Mouse (Mus musculus) fibroblast of lung, adult 2 months (primary cell): ENCODE measurements around the gene Lrrfip1.

ENCODE experiments used
- DNase-seq: peaks from one replicate; pipeline ENCODE4 v3.0.0-alpha.2; 2011; ENCODE audit warnings: low read depth

The Lrrfip1 gene

DNA sequence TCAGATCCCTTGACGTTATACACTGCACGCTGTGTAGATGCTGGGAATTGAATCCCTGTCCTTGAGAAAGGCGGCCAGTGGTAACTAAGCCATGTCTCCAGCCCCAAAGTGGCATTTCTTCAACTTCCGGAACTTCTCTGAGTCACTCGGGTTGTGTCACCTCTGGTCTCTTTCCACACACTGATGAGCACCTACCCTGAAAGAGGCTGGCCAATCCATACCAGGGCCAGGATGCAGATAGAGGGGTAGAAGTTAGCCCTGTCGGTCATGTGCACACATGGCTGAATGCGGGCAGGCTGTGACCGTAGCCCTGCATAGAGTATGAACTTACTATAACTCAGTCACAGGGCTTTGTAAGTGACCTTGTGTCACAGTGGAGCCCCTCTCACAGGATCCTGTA lies 57.9 kb downstream of the Lrrfip1 start:
- DNase-seq = no peak

DNA sequence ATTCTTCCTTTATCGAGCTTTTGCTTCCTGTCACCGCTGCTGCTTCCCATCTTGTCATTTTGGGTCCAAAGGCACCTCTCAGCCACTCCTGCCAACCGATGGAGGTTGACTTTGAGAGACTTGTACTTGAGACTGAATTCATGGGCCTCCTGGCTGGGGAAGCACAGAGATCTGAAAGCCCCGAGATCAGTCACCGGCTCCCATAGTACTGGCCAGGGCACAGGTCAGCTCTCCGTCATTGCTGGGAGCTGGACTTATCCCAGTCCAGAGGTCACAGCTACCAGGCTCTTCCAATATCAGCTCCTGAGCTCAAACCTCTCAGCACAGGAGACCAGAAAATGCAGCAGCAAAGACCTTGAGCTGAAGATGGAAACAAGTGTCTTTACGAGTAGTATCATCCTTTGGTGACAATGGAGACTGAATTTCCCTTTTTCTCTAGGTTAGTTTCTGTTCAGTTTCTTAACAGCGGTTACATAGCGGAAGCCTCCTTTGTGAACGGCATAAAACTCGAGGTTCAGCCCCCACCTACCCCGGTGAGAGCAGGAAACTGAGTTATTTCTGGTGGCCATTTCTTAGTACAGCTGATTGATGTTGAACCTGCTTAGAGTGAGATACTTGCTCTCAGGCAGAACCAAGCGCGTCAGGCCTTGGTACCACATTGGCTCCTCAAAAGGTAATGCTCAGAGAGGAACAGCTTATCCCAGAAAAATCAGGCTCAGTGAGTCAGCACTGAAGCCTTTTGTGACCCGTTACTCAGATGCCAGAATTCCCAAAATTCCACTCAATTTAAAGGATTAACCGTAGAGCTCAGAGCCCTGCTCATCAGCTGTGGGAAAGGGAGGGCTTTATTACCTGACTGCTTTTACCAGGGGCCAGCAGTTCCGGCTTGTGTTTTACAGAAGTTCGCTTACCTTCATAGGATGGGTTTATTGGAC lies 59.0 kb downstream of the Lrrfip1 start:
- DNase-seq = no peak

- no peak for DNase-seq
Observed at GRCm38 (mm10) chr1:91058251-91058650, 59.7 kb downstream of the Lrrfip1 start.

DNA sequence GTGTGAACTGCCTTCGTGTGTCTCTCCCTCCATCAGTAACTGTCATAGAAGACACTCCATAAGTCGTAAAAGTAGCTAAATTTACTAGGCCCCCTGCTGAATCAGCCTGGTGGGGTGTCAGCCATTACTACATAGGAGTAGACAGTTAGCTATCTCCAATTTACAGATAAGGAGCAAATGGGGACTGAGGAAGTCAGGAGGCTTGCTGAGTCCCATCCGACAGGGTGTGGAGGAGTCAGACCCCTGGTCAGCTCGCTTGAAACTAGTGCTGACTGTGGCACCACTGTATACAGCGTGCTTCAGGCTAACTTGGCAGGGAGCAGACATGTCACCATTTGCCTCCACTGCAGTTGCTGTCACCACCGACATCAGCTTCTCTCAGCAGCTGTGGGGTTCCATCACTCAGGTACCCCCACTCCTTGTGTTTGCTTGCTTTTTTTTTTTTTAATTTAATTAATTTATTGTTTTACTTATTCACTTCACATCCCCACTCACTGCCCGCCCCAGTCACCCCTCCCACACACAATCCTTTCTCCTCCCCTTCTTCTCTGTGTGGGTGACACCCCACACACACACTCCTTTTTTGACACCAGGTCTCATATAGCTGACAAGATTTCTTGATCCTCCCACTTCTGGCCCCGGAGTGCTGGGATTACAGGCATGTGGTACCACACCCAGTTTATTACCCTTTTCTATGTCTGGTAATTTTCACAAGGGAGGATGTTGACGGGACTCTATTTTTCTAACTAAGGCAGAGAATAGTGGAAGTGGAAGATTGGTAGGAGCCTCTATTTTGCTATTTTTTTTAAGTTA lies 61.5 kb downstream of the Lrrfip1 start:
- no peak for DNase-seq

- no peak for DNase-seq
Observed at GRCm38 (mm10) chr1:91061105-91061504, 62.6 kb downstream of the Lrrfip1 start.

DNA sequence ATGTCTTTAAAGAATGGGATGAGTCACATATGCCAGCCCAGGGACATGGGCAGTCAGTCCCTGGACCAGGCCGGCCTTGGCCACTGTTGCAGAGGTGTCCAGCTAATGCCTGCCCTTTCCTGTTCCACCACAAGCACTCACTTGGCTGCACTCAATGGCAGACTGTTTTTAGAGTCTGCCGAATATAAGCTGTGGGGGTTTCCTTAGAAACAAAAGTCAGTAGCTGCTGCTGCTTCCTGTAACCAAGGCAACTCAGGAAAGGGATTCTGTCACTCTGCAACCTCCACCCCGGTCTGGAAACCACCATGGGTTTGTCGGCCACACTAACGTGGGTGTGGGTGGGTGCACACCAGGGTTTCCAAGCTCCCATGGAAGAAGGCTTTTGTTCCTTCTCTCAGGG lies 63.8 kb downstream of the Lrrfip1 start:
- no peak for DNase-seq

DNA sequence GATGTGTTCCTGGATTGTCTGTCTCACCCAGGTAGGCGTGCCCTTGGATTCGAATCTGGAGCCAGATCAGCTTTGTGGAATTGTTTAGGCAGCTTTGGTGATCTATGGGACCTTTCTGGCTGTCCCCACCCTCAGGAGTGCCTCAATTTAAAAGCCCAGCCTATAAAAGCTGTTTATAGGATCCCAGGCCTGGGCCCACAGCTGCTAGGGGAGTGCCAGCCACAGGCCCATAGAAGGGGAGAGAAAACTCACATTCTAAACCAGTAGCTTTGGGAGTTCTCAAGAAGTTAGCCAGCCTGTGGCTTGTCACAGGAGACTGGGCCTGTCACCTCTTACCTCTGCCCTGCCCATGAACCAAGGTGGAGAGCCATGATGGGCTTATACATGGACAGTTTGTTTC lies 65.5 kb downstream of the Lrrfip1 start:
- no peak for DNase-seq

- peak; percentile 72 for DNase-seq
Observed at GRCm38 (mm10) chr1:91064903-91065525, 66.5 kb downstream of the Lrrfip1 start.

DNA sequence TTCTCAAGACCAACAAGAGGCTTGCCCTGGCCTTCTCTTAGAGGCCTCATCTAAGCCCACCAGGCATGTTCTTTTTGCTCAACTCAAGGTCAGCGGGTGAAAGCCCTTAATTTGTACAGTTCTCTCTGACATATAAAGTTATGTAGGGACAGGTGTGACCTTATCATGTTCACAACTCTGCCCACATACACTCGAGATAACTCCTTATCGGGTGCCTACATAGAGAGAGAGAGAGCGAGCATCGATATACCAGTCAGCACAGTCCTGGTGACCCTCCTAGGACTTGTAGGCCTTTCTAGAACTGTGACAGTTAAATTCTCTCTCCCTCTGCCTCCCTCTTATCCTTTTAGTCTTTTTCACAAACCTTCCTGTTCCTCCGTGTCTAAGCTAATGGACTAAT lies 67.5 kb downstream of the Lrrfip1 start:
- DNase-seq = no peak

- no peak for DNase-seq
Observed at GRCm38 (mm10) chr1:91066599-91066998, 68.1 kb downstream of the Lrrfip1 start.

DNA sequence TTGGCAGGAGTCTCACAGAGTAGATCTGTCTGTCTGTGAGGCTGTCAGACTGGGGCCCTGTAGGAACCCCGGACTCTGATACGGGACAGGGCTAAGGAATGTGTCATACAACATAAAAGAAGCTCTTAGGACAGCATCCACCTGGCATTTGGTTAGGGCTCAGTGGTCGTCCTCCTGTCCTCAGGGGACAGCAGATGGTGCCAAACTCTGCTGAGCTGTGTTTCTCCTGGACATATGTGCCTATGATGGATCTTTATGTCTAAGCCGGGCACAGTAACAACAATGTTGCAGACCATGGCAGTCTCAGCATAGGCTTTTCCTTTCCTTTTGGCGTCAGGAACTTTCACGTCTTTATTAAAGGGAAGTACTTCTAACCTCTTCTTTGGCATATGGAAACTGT lies 69.2 kb downstream of the Lrrfip1 start:
- DNase-seq = no peak

DNA sequence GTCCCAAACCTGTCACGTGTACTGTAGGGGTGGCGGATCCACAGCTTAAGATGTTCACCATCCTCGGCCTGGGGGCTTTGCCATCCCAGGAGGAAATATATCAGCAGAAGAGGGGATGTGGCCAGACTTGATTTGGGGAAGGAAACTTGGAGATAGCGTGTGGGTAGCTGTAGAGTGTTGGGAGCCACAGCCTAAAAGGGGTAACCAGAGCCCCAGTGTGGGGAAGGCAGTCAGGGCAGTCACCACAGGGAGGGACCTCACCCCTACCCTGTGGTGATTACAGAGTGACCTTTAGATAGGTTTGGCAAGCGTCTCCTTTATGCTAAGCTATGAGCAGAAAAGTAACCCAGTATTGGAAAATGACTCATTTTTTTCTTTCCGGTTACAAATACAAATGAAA lies 71.0 kb downstream of the Lrrfip1 start:
- no peak for DNase-seq

GRCm38 (mm10) chr1:91070547-91070946 lies 72.0 kb downstream of the Lrrfip1 start:
- no peak for DNase-seq

- no peak for DNase-seq
Observed at GRCm38 (mm10) chr1:91071671-91072290, 73.2 kb downstream of the Lrrfip1 start.

GRCm38 (mm10) chr1:91076946-91077345 lies 78.4 kb downstream of the Lrrfip1 start:
- DNase-seq = no peak

- DNase-seq = no peak
Observed at GRCm38 (mm10) chr1:91077456-91077855, 78.9 kb downstream of the Lrrfip1 start.

GRCm38 (mm10) chr1:91077980-91078379 lies 79.4 kb downstream of the Lrrfip1 start:
- no peak for DNase-seq

- no peak for DNase-seq
Observed at GRCm38 (mm10) chr1:91079740-91080422, 81.3 kb downstream of the Lrrfip1 start.

DNA sequence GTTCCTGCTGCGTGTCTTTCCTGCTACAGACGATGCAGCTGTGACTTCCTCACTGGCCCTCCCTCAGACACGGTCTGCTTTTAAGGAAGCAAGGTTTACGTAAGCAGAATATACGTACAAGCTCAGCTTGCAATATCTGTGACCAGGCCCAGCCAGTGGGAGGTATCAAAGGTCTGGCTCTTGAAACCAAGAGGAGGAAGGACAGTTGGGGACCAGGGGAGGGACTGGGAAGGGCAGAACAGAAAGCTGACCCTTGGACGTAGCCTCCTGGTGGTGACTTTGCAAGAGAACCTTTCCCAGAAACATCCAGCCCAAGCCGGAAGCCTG lies 81.8 kb downstream of the Lrrfip1 start:
- DNase-seq = no peak

DNA sequence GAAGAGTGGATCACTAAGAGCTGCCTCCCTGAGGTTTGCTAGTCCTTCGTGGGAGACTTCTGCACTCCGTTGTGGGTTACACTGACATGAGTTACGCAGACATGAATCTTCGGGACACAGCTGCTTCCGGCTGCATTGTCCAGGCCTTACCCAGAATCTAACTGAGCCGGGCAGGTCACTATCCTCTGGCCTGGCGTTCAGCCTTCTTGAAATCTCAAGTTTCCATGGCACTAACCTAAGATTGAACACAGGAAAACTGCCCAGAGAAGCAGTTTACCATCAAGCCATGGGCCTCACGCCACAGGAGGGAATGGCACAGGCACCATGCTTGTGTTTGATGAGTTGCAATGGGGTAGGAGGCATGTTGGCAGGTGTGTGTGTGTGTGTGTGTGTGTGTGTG lies 85.8 kb downstream of the Lrrfip1 start:
- no peak for DNase-seq

DNA sequence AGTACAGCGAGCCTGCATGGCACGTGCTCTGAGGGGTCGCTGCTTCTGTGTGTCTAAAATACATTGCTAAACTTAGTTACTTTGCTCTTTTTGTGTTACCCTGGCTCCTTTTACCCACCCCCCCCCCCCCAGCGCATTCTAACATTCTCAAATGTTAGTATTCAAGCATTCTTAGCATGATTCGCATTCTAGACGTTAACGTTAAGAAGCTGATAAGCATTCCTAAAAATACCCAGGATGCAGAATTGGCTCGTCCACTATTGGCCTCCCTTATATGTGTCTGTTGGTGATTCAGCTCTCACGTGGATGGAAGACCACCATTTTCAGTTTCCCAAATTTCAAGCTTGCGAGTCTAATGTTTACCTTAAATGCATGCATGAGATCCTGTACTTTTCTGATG lies 86.5 kb downstream of the Lrrfip1 start:
- DNase-seq = no peak

GRCm38 (mm10) chr1:91085686-91086085 lies 87.1 kb downstream of the Lrrfip1 start:
- DNase-seq = no peak
